Mouse (Mus musculus): ENCODE data around the gene Mup18. TPM values are rescaled to one million over a fixed set of nuclear protein-coding genes. Genes with fewer than 3 reads are reported as not detected.
"Not testable (repeated sequence)": the region's sequence is repeated elsewhere in the genome, so short reads cannot be mapped to it uniquely, and the experiment has no call there.

Mup18 gene
- 0.10 TPM in 1 of 2 replicates, not detected in the other for polyA plus RNA-seq (2012; rRNA removed)
- 2.6 TPM in 1 of 2 replicates, not detected in the other for polyA plus RNA-seq (2014; fragmentation: Nextera tagmentation; extraction: Ambion mirVana)

GRCm38 (mm10) chr4:61674036-61674435 is at the start of gene Mup18:
Gene Mup18 (minus strand): TSS chr4:61674136.
- 85% methylated on average over 2 of the region's 2 CpGs for WGBS

GRCm38 (mm10) chr4:61714296-61714695 is 40.4 kb upstream of the Mup18 start:
- H3K9ac ChIP-seq (ENCODE audit: low read depth, low read length, severe bottlenecking); DNase-seq (ENCODE audit: low spot score); ATAC-seq (ENCODE audit: low FRiP score, low read depth); H3K36me3 ChIP-seq (ENCODE audit: control insufficient read depth, insufficient read depth, low read length); H3K27ac ChIP-seq (replicated peaks; ENCODE audit: low read depth, low read length); H3K9me3 ChIP-seq (ENCODE audit: control insufficient read depth, low read length); H3K27me3 ChIP-seq (ENCODE audit: control insufficient read depth, insufficient read depth, low read length); H3K4me3 ChIP-seq (replicated peaks; ENCODE audit: low read length); H3K4me1 ChIP-seq (ENCODE audit: control insufficient read depth, insufficient read depth, low read length); H3K4me2 ChIP-seq (replicated peaks; ENCODE audit: low read depth, low read length, severe bottlenecking): not testable (repeated sequence)
- WGBS = 75% methylated on average over 4 of the region's 6 CpGs

More at GRCm38 (mm10) chr4:61674036-61674435, at the start of gene Mup18:
- not testable (repeated sequence) for H3K4me3 ChIP-seq (replicated peaks; ENCODE audit: low read length); H3K27me3 ChIP-seq (ENCODE audit: control insufficient read depth, insufficient read depth, low read length); H3K4me2 ChIP-seq (replicated peaks; ENCODE audit: low read depth, low read length, severe bottlenecking); H3K9ac ChIP-seq (ENCODE audit: low read depth, low read length, severe bottlenecking); DNase-seq (ENCODE audit: low spot score); ATAC-seq (ENCODE audit: low FRiP score, low read depth); H3K9me3 ChIP-seq (ENCODE audit: control insufficient read depth, low read length); H3K27ac ChIP-seq (replicated peaks; ENCODE audit: low read depth, low read length); H3K36me3 ChIP-seq (ENCODE audit: control insufficient read depth, insufficient read depth, low read length); H3K4me1 ChIP-seq (ENCODE audit: control insufficient read depth, insufficient read depth, low read length)

Other genes starting within 250 kb of the Mup18 start
- gene Mup15, start 234.4 kb downstream of the Mup18 start, polyA plus RNA-seq (2012; rRNA removed) = 0.08 and 0.10 TPM in 2 replicates
- gene Mup15, start 234.4 kb downstream of the Mup18 start, polyA plus RNA-seq (2014; fragmentation: Nextera tagmentation; extraction: Ambion mirVana) = 0.41 and 2.7 TPM in 2 replicates
- not detected in 2 replicates for gene Mup16, start 154.6 kb downstream of the Mup18 start, polyA plus RNA-seq (2012; rRNA removed)
- gene Mup16, start 154.6 kb downstream of the Mup18 start, polyA plus RNA-seq (2014; fragmentation: Nextera tagmentation; extraction: Ambion mirVana) = 0.68 TPM in 1 of 2 replicates, not detected in the other
- 0.06 TPM in 1 of 2 replicates, not detected in the other for gene Mup17, start 78.3 kb downstream of the Mup18 start, polyA plus RNA-seq (2012; rRNA removed)
- gene Mup17, start 78.3 kb downstream of the Mup18 start, polyA plus RNA-seq (2014; fragmentation: Nextera tagmentation; extraction: Ambion mirVana) = 0.25 and 1.2 TPM in 2 replicates
- not detected in 2 replicates for gene Mup19, start 108.1 kb upstream of the Mup18 start, polyA plus RNA-seq (2012; rRNA removed)
- 0.41 and 0.57 TPM in 2 replicates for gene Mup19, start 108.1 kb upstream of the Mup18 start, polyA plus RNA-seq (2014; fragmentation: Nextera tagmentation; extraction: Ambion mirVana)
- gene Mup5, start 161.1 kb upstream of the Mup18 start, polyA plus RNA-seq (2012; rRNA removed) = not detected in 2 replicates
- not detected in 2 replicates for gene Mup5, start 161.1 kb upstream of the Mup18 start, polyA plus RNA-seq (2014; fragmentation: Nextera tagmentation; extraction: Ambion mirVana)